Mouse (Mus musculus): Measurements from ENCODE around the gene Bicral. TPM values are rescaled to one million over a fixed set of nuclear protein-coding genes. Genes with fewer than 3 reads are reported as not detected.

Gene Bicral
- polyA plus RNA-seq, 2 experiments, result 5.4 to 17.7 TPM

- Histone ChIP-seq H3K27ac (replicated peaks; ENCODE audit: low read depth, low read length) (no peak overlapping the region), H3K36me3 (ENCODE audit: control insufficient read depth, insufficient read depth, low read length) (no peaks in the 10 kb centered on the region), H3K4me3 (replicated peaks; ENCODE audit: low read length) (no peak overlapping the region), H3K4me1 (ENCODE audit: control insufficient read depth, insufficient read depth, low read length) (no peaks in the 10 kb centered on the region), H3K27me3 (ENCODE audit: control insufficient read depth, insufficient read depth, low read length) (no peaks in the 10 kb centered on the region), H3K4me2 (replicated peaks; ENCODE audit: low read depth, low read length, severe bottlenecking) (no peak overlapping the region), H3K9ac (ENCODE audit: low read depth, low read length, severe bottlenecking) (no peak overlapping the region), H3K9me3 (ENCODE audit: control insufficient read depth, low read length) (no peaks in the 10 kb centered on the region)
- DNase-seq (ENCODE audit: low spot score) (no peak), ATAC-seq (ENCODE audit: low FRiP score, low read depth) (no peak)
- WGBS, result 83% methylated on average over 2 of the region's 2 CpGs
- no peak for TF ChIP-seq POLR2A (IDR thresholded peaks at IDR 0.05; ENCODE audit: borderline replicate concordance, extremely low read depth, insufficient read depth, insufficient read length)
Measured at GRCm38 (mm10) chr17:46880322-46880721, 22.0 kb upstream of the Bicral start.

- Histone ChIP-seq H3K4me2 (replicated peaks; ENCODE audit: low read depth, low read length, severe bottlenecking) (no peak overlapping the region), H3K27ac (replicated peaks; ENCODE audit: low read depth, low read length) (no peak overlapping the region), H3K27me3 (ENCODE audit: control insufficient read depth, insufficient read depth, low read length) (no peaks in the 10 kb centered on the region), H3K36me3 (ENCODE audit: control insufficient read depth, insufficient read depth, low read length) (no peaks in the 10 kb centered on the region), H3K4me3 (replicated peaks; ENCODE audit: low read length) (no peak overlapping the region), H3K9ac (ENCODE audit: low read depth, low read length, severe bottlenecking) (no peak overlapping the region), H3K4me1 (ENCODE audit: control insufficient read depth, insufficient read depth, low read length) (no peaks in the 10 kb centered on the region), H3K9me3 (ENCODE audit: control insufficient read depth, low read length) (no peaks in the 10 kb centered on the region)
- WGBS, result 55% methylated on average over 14 of the region's 14 CpGs
- TF ChIP-seq POLR2A (IDR thresholded peaks at IDR 0.05; ENCODE audit: borderline replicate concordance, extremely low read depth, insufficient read depth, insufficient read length), result no peak
- DNase-seq (ENCODE audit: low spot score) (no peak), ATAC-seq (ENCODE audit: low FRiP score, low read depth) (no peak)
Measured at GRCm38 (mm10) chr17:46879841-46880311, 21.6 kb upstream of the Bicral start.

GRCm38 (mm10) chr17:46877061-46877460 lies 18.8 kb upstream of the Bicral start:
- Histone ChIP-seq H3K27ac (replicated peaks; ENCODE audit: low read depth, low read length) (no peak overlapping the region), H3K4me1 (ENCODE audit: control insufficient read depth, insufficient read depth, low read length) (no peaks in the 10 kb centered on the region), H3K36me3 (ENCODE audit: control insufficient read depth, insufficient read depth, low read length) (no peaks in the 10 kb centered on the region), H3K27me3 (ENCODE audit: control insufficient read depth, insufficient read depth, low read length) (no peaks in the 10 kb centered on the region), H3K4me3 (replicated peaks; ENCODE audit: low read length) (no peak overlapping the region), H3K9ac (ENCODE audit: low read depth, low read length, severe bottlenecking) (no peak overlapping the region), H3K4me2 (replicated peaks; ENCODE audit: low read depth, low read length, severe bottlenecking) (no peak overlapping the region), H3K9me3 (ENCODE audit: control insufficient read depth, low read length) (no peaks in the 10 kb centered on the region)
- no peak for TF ChIP-seq POLR2A (IDR thresholded peaks at IDR 0.05; ENCODE audit: borderline replicate concordance, extremely low read depth, insufficient read depth, insufficient read length)
- DNase-seq (ENCODE audit: low spot score) (no peak), ATAC-seq (ENCODE audit: low FRiP score, low read depth) (no peak)
- 72% methylated on average over 5 of the region's 5 CpGs for WGBS

GRCm38 (mm10) chr17:46876371-46876950 lies 18.2 kb upstream of the Bicral start:
- no peak for TF ChIP-seq POLR2A (IDR thresholded peaks at IDR 0.05; ENCODE audit: borderline replicate concordance, extremely low read depth, insufficient read depth, insufficient read length)
- H3K36me3 ChIP-seq (ENCODE audit: control insufficient read depth, insufficient read depth, low read length), result no peaks in the 10 kb centered on the region
- no peaks in the 10 kb centered on the region for H3K27me3 ChIP-seq (ENCODE audit: control insufficient read depth, insufficient read depth, low read length)
- 39% methylated on average over 8 of the region's 8 CpGs for WGBS
- no peak overlapping the region for H3K4me3 ChIP-seq (replicated peaks; ENCODE audit: low read length)
- no peaks in the 10 kb centered on the region for H3K9me3 ChIP-seq (ENCODE audit: control insufficient read depth, low read length)
- no peak overlapping the region for H3K27ac ChIP-seq (replicated peaks; ENCODE audit: low read depth, low read length)
- no peak overlapping the region for H3K4me2 ChIP-seq (replicated peaks; ENCODE audit: low read depth, low read length, severe bottlenecking)
- no peaks in the 10 kb centered on the region for H3K4me1 ChIP-seq (ENCODE audit: control insufficient read depth, insufficient read depth, low read length)
- DNase-seq (ENCODE audit: low spot score) (no peak), ATAC-seq (ENCODE audit: low FRiP score, low read depth) (no peak)
- no peak overlapping the region for H3K9ac ChIP-seq (ENCODE audit: low read depth, low read length, severe bottlenecking)

- no peaks in the 10 kb centered on the region for H3K4me1 ChIP-seq (ENCODE audit: control insufficient read depth, insufficient read depth, low read length)
Measured at GRCm38 (mm10) chr17:46875626-46876025, 17.3 kb upstream of the Bicral start.

More at GRCm38 (mm10) chr17:46875626-46876025, 17.3 kb upstream of the Bicral start:
- TF ChIP-seq POLR2A (IDR thresholded peaks at IDR 0.05; ENCODE audit: borderline replicate concordance, extremely low read depth, insufficient read depth, insufficient read length), result no peak
- Histone ChIP-seq H3K27ac (replicated peaks; ENCODE audit: low read depth, low read length) (no peak overlapping the region), H3K27me3 (ENCODE audit: control insufficient read depth, insufficient read depth, low read length) (no peaks in the 10 kb centered on the region), H3K4me2 (replicated peaks; ENCODE audit: low read depth, low read length, severe bottlenecking) (no peak overlapping the region), H3K9ac (ENCODE audit: low read depth, low read length, severe bottlenecking) (no peak overlapping the region), H3K36me3 (ENCODE audit: control insufficient read depth, insufficient read depth, low read length) (no peaks in the 10 kb centered on the region), H3K4me3 (replicated peaks; ENCODE audit: low read length) (no peak overlapping the region), H3K9me3 (ENCODE audit: control insufficient read depth, low read length) (no peaks in the 10 kb centered on the region)
- ATAC-seq (ENCODE audit: low FRiP score, low read depth) (no peak), DNase-seq (ENCODE audit: low spot score) (no peak)
- 70% methylated on average over 3 of the region's 3 CpGs for WGBS
